Mouse (Mus musculus): ENCODE measurements around the gene Gpr45.

The Gpr45 gene

GRCm38 (mm10) chr1:43046990-43047389 lies 94.3 kb downstream of the Gpr45 start:
- no peak for DNase-seq (ENCODE audit: low spot score)

DNA sequence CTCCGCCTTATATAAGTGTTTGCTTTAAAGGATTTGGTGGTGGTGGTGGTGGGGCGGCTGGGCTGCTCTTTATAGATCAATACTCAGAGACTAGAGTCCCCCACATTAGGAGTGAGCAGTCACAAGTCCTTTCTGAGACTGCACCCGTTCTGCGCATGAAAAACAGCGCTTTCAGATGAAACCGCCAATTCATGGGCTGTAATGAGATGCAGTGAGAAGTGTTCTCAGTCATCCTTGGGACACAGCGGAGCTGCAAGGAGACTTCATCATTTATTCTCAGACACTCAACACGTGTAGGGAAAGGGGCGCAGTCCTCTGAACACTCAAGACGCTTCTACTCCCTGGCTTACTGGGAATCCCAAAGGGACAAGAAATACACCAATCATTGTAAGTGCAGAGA lies 95.1 kb downstream of the Gpr45 start:
- no peak for DNase-seq (ENCODE audit: low spot score)

- no peak for DNase-seq (ENCODE audit: low spot score)
These were observed 99.2 kb downstream of the Gpr45 start for GRCm38 (mm10) chr1:43051903-43052302.

GRCm38 (mm10) chr1:43065615-43066310 lies 113.1 kb downstream of the Gpr45 start:
- DNase-seq (ENCODE audit: low spot score) = peak; percentile 57

- no peak for DNase-seq (ENCODE audit: low spot score)
These were observed 113.9 kb downstream of the Gpr45 start for GRCm38 (mm10) chr1:43066573-43066972.

DNA sequence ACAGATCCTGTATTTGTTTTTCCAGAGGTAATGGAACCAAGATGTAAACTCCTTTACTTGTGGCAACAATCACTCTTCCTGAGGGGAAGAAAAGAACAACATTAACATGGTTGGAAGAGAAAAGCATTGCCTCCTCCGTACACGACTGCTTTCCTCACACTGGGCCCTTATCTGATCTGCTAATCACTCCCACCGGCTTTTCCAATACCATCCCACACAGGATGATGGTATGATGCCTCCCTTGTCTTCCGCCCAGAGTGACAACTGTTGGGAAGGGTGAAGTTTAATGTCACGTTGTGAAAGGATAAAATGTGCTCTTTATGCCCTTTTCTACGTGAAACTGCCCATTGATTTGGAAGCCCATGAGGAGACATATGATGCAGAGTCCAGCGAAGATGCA lies 114.9 kb downstream of the Gpr45 start:
- DNase-seq (ENCODE audit: low spot score) = no peak

DNA sequence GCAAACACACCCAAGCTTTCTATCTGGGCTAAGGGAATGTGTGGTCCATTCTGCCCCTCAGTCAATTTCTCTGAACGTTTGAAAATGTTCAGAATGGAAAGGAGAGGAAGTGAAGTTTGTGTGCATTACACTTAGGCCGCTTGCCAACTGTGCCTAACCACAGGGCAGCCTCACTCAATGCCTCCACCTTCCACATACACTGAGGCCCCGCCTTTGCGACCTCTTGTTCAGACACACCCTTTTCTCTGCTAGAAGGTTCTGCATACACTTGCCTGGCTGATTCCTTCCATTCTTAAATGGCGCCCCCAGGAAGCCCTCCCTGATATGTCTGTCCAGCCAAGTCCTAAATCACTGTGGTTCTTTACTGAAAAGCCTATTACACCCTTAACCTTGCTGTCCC lies 118.1 kb downstream of the Gpr45 start:
- DNase-seq (ENCODE audit: low spot score) = no peak

DNA sequence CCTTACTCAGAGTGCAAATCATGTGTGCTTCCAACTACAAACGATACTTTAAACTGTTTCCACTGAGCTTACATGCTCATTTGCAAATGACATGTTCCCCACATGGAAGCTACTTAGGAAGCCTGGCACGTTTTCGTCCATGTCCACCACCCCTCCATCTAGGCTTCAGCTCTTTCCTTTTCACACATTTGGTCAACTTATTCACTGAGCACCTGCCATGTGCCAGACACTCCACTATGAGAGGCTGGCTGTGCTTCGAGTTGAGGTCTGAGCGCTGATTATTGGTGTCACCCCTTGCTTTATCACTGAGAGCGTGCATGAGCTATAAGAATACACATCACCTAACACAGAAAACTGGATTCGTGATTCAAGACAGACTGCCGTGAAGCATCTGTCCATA lies 119.4 kb downstream of the Gpr45 start:
- DNase-seq (ENCODE audit: low spot score) = no peak

- no peak for DNase-seq (ENCODE audit: low spot score)
These were observed 119.9 kb downstream of the Gpr45 start for GRCm38 (mm10) chr1:43072561-43072960.

- DNase-seq (ENCODE audit: low spot score) = no peak
These were observed 122.1 kb downstream of the Gpr45 start for GRCm38 (mm10) chr1:43074791-43075190.

DNA sequence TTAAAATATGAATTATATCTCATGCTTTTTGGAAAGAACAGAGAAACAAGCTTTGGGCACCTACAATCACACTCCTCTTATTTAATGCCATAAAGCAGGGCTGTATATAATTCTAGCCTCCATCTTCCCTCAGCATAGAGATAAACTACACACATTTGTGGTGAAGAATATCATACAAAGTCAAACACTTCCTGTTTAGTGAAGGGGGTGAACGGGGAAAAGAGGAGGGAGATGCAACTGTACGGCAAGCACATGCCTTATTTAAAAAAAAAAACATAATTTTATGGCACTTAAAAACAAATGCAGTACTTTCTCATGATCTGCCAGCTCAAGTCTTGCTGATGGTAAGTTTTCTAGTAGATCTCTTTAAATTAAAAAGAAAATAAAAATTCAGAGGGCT lies 125.5 kb downstream of the Gpr45 start:
- no peak for DNase-seq (ENCODE audit: low spot score)

DNA sequence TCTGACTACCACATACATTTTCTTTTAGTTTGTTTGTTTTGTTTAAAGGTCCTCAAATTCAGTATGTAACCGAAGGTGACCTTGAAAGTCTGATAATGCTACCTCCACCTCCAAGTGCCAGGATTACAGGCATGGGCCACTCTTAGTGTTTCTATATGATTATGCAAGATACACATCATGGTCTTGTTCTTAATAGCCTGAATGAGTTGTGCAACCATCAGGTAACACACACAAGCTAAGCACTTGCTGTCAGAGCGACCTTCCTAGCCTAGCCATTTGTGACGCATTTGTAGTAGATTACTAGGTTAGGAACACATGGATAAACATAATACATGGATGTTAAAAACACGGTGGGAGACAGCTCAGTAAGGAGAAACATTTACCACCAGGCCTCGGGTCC lies 130.3 kb downstream of the Gpr45 start:
- DNase-seq (ENCODE audit: low spot score) = no peak
